Mouse (Mus musculus): ENCODE data around the gene BC004004.
"Not testable (repeated sequence)": the region's sequence is repeated elsewhere in the genome, so short reads cannot be mapped to it uniquely, and the experiment has no call there.

Gene BC004004

DNA sequence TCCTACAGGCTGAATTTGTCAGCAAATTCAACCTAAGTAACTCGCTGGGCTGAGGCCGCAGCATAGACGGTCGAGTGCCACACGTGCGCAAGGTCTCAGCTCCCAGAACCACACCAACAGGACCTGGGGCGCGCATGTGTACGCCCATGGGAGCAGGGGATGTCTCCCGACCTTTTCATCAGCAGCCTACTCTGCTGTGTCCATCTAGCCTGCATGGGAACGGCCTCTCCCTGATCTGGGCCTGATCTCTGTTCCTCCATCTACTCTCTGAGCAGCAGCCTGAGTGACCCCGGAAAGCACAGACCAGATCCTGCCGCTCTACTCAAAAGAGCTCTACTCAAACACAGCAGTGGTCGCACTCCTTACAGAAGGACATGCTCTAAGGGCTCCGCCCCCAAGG lies 8.1 kb upstream of the BC004004 start:
- no peak for DNase-seq

DNA sequence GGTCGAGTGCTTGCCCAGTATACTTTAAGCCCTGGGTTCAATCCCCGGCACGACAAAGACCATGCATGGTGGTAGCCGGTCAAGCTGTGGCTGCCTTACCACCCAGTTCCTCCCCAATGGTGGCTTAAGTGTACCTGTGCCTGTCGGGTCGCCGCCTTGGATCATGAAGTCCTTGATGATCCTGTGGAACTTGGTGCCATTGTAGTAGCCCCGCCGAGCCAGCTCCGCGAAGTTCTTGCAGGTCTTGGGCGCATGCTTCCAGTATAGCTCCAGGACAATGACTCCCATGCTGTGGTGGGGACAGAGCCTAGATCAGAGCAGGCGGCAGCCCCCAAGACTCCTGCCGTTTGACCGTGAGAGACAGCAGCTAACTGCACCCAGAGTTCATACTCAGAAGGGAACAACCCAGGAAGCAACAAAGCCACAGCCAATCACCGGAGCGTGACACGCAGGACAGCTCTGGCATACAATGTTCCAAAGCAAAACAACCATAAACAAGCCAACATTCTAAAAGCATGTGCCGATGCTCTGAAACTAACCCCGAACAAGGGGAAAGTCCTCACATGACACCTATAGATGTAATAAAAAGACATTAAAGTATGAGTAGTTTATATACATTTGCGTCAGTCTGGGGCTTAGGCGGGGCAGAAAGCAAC lies 6.9 kb upstream of the BC004004 start:
- DNase-seq, result no peak

DNA sequence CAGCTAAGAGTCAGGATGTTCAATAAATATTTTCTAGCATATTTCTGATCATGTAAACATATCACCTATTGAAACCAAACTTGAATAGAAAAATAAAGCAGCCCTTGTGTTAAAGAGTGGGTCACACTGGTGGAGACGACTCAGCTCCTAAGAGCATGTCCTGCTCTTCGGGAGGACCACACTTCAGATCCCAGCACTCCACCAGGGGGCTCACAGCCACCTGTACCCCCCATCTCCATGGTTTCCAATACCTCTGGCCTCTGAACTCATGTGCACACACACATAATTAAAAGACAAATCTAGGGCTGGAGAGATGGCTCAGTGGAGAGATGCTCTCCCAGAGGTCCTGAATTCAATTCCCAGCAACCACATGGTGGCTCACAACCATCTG lies 6.3 kb upstream of the BC004004 start:
- DNase-seq, result no peak

DNA sequence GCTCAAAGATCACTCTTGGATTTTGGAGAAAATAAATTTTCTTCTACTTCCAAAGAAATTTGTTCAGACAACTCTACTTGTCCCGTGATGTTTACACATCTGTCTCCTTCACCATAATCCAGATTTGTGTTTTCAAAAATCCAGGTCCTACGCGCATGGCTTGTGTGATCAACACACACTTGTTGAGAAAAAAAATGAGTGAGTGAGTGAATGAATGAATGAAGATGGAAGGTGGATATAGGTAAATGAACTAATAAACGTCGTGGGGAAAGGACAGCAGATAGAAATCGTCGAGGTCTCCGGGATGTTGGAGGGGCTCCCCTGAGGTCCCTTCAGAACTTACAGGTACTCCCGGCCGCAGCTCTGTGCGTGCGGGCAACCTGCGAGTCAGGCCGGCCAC lies 5.2 kb upstream of the BC004004 start:
- DNase-seq, result no peak

DNA sequence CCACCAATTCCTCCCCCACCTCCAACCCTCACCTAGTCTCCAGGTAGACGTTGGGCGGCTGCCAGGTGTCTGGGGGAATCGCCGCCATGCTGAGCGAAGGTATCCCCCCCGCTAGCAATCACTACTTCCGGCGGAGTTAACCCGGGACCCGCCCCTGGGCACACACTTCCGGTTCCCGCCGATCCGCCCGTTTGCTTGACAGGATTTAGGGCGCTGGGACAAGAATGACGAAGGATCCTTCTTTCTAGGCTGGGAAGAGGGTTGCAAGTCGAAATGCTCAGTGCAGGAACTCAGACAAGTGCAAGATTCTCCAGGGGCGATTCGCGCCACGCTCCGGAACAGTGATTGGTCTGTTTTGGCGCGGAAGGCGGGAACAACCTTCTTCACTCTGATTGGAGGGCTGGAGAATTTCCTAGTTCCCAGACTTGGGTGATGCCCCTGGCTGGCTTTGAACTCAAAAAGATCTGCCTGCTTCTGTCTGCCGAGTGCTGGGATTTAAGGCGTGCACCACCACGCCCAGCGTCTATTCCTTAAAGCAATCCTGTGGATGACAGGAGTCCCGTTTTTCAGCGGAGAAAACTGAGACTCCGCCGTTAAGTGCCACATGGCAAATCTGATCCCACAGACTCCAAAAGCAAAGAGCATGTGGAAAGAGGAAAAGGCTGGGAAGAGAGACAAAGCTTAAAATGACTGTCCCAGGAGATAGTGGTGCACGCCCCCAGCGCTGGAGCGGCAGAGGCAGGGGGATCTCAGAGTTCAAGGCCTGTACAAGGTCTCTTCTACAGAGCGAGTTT lies 4.6 kb upstream of the BC004004 start, which contains the start of gene Ppil1:
Gene Ppil1 (minus strand): TSS at position 347 of the 794 bp plus-strand sequence.
- peak; percentile 88 to 89 for DNase-seq

DNA sequence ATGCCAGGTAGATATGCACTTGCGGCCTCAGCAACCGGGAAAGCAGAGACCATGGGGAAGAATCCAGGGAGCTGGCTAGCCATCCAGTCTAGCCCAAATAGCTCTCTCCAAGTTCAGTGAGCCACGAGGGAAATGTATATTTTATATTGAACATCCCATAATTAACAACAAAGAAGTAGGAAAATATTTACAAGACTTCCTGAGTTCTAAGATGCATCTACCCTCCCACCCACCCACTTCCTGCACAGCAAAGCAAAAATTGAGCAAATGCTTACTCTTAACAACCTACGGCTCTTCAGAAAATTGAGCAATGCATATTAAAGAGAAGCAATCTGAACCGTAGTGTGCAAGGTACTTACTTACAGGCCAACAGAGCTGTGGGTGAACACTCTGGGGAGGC lies 3.8 kb upstream of the BC004004 start:
- DNase-seq, result no peak

DNA sequence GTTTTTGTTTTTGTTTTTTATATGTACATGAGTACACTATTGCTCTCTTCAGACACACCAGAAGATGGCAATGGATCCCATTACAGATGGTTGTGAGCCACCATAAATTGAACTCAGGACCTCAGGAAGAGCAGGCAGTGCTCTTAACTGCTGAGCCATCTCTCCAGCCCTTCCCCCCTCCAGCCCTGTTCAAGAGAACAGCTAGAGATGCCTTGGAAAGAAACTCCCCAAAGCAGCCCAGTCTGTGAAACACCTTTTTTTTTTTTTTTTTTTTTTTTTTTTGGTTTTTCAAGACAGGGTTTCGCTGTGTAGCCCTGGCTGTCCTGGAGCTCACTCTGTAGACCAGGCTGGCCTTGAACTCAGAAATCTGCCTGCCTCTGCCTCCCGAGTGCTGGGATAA lies 1.5 kb upstream of the BC004004 start:
- not testable (repeated sequence) for DNase-seq

DNA sequence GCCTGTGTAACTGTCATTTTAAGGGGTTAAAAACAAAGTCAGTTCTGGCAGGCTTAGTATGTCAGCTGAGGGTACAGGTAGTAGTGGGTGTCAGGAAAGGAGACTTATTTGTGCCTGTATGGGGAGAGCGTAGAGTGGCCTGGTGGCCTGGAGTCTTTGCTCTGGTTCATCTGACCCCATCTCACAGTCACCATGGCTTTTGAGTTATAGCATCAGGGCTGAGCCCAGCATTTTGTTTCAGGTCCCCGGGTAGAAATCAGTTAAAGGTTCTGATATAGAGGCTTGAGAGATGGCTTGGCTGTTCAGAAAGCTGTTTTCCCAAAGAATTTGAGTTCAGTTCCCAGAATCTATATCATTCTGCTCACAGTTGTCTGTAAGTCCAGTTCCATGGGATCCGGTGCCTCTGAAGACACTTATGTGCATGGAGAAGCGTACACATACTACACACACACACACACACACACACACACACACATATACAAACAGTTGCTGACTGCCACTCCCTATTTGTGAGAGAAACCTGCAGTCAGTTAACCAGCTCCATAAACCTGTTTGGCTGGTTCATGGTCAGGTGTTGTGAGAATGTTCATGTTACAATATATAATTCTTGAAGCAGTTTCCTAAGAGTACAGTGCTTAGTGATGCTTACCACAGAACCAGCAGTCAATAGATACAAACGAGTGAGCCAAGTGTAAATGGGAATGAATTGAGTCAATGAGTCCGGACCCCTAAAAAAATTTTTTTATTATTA lies 482 bp upstream of the BC004004 start:
- DNase-seq, result peak in 1 of 2 experiments; percentile 31

DNA sequence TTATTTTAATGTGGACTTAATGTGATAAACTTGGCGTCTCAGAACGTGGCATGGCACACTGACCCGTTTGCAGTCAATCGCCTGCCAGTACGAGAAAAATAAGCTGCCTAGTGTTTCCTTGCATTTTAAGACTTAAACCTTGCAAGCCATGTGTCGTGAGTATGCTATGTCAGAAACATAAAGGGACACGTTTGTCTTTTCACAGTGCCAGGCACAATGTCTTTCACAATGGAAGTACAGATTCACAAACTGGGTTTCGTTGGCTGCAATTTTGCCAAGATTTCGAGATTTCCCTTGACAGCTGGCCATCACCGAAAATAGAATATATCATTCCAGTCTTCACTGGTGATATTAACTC lies 740 bp downstream of the BC004004 start:
- no peak for DNase-seq

DNA sequence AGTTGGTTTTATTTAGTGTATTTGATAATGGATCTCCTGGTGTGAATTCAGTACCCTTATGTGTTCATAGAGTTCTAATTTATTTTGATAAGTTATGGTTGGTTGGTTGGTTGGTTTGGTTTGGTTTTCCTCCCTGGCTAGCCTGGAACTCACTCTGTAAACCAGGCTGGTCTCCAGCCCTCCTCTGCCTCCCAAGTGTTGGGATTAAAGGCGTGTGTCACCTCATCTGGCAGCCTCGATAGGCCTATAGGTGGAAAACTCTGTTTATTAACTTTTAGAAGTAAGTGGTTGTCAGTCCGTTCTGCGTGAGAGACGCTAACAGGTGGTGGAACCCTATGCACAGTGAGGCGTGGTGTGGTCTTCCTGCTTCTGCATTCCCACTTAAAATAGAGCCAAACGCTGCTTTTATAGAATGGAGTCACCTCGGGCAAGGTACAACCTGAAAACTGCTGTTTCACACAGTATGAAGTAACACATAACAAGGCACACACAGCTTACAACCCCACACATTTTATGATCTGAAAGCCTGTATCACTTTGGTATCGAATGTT lies 1.6 kb downstream of the BC004004 start:
- no peak for DNase-seq

DNA sequence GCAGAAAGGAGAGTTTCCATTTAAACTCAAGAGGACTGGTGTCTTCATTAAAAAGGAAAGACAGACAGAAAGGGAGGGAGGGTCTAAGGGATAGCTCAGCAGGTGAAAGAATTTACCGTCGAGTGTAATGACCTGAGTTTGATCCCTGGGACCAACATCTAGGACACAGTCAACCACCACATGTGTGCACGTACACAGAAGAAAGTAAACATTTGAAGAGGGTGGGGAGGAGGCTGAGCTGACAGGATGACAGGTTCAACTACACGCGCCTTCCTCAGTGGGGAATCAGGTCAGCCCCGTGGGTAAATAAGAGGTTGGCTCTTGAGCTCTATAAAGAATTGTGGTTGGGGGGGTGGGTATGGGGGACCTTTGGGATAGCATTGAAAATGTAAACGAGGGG lies 4.6 kb downstream of the BC004004 start:
- no peak for DNase-seq

DNA sequence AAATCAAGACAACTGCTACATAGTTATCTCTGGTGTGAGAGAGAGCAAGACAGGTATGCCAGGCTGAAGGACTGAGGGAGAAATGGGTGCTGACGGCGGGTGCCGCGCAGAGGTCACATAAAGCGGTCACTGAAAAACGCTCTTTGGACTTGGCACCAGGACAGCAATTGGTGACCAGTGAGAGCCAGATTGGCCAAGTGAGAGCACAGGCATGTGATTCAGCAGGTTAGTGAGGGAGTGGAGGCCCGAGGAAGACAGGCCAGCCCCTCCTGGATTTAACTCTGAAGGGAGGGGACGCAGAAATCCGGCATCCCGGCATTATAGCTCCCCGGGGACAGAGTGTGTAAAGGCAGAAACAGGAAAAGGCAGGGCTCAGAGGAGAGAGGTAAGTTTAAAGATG lies 5.3 kb downstream of the BC004004 start:
- no peak for DNase-seq

DNA sequence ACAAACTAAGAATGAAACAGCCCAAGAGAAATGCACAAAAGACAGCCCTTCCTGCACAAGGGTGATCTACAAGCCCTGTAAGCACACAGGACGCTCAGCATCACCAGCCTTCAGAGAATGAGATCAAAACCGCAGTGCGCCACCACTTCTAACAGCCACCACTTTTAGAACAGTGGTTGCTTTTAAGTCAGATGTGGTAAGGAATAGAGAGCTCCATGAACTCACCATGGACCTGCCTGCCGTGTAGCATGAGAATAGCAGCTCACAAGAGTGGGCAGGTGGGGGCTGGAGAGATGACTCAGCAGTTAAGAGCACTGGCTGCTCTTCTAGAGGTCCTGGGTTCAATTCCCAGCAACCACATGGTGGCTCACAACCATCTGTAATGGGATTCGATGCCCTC lies 11.8 kb downstream of the BC004004 start:
- DNase-seq, result no peak

DNA sequence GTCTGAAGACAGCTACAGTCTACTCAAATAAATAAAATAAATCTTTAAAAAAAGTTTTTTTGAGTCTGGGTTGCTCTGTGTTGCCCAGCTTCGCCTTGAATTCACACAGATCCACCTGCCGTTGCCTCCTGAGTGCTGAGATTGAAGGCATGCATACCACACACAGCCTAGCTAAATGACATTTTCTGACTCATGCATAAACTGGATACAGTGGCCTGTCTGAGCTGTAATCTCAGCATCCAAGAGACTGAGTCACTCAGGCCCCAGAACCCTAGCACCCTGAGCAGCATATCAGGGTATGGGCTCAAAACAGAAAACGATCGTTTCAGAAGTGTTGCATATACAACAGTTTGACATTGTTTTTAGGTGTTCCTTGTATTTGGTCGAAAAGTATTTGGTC lies 13.0 kb downstream of the BC004004 start:
- DNase-seq, result no peak

DNA sequence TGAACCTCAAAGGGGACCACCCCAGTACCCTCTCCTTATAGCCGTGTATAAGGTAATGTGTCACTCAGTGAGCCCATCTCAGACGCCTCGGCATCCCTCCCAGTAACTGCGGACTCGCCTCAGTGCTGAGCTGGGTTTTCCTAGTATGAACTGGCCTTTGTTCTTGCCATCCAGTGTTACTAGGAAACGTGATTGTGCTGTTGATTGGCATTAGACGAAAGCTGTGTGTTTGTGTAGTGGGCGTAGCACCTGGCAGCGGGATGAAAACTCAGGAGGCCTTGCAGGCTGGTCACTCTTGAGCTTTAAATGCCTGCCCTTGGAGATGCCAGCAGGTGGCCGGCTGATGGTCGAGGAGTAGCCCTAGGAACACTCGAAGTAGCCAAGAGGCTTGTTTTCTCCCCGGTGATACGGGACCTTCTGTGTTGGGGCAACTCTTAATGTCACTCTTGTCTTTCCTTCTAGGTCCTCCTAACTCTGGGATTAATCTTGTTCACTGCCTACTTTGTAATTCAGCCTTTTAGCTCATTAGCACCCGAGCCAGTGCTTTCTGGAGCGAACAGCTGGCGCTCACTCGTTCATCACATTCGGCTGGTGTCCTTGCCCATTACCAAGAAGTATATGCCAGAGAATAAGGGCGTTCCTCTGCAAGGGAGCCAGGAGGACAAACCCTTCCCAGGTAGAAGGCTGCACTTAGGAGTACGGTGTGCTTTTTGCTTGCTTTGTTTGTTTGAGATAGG lies 13.8 kb downstream of the BC004004 start:
- no peak for DNase-seq

DNA sequence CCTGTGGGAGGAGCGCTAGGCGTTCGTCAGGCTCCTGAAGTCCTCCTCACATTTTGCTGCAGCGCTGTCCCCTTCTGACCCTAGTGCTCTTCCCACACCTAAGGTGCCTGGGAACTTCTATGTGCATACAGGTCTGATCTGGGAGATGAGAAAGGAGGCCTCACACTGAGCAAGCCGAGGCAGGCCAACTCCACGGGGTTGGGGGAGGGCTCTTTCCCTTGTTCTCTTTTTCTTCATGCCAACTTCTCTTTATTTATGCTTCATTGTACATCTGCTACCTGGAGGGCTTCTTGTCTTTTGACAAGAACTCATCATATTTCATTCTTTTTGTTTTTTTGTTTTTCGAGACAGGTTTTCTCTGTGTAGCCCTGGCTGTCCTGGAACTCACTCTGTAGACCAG lies 23.2 kb downstream of the BC004004 start:
- no peak for DNase-seq

DNA sequence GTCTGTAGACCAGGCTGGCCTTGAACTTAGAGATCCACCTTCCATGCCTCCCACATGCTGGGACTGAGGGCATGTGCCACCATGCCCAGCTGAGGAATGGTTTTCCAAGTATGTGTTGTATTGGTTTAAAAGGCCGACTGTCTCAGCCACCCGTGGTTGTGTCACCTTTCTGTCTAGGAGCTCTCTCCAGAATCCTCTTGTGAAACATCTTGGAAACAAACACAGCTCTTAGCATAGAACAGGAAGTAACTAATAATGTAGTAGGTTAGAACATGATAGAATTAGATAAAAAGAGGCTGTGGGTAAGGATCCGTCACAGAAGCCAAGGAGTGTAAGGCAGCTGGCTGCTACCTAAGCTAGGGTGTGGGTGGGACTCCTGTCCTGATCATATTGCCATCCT lies 24.4 kb downstream of the BC004004 start:
- DNase-seq, result no peak

DNA sequence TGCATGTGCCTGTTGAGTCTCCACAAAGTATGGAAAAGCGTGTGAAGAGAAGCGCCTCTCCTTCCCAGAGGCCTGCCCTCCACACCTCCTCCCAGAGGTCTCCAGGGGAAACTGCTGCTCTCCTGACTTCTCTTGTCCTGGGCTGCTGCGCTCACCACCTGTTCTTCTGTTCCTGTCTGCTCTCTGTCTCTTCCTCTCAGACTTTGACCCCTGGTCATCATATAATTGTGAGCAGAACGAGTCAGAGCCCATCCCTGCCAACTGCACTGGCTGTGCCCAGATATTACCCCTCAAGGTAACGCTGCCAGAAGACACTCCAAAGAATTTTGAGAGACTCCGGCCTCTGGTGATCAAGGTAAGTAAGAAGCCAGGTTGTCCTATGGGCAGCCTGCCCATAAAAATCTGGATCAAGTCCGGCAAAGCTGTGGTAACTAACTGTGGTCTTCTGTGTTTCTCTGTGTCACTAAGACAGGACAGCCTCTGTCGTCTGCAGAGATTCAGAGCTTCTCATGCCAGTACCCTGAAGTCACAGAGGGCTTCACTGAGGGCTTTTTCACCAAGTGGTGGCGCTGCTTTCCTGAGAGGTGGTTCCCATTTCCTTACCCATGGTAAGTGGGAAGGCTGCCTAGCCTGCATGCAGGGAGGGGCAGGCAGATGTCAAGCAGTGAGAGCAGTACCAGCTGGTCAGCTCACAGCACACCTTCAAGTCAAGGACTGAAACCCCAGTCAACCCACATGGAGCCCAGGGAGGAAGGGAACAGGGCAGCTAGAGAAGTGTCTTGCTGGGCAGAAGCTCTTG lies 25.4 kb downstream of the BC004004 start:
- peak in 1 of 2 experiments; percentile 60 for DNase-seq

DNA sequence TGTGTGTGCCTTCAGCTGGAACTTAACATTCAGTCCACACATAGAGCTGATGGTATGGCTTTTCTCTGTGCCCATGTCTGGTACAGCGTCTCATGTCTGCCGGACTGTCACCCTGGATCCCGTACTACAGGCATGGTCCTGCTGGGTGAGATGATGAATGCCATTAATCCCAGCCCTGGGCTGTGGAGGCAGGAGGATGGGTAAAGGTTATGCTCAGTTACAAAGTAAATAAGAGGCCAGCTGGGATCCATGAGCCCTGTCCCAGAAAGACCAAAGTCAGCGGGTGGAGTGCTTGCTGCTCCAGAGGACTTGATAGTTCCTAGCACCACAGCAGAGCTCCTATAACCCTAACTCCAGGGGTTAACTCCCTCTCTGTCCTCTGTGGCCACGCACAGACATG lies 27.2 kb downstream of the BC004004 start:
- DNase-seq, result no peak

DNA sequence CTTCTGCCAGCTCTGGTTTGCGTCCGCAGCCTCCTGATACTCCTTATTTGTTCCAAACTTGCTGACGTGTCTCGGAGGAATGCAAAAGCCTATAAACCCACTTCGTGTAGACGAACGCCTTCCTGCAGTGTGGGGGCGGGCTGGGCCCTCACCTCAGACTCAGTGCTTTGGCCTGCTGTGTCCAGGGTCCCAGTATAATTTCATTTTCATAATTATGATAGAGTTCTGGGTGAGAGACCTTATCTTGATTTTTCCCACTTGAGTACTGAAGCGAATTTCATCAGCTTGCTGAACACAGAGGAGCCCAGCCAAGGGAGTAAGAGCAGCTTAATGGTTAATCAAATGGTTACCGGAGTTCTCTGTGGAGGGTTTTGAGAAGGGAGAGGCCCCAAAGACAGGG lies 28.7 kb downstream of the BC004004 start:
- DNase-seq, result no peak

DNA sequence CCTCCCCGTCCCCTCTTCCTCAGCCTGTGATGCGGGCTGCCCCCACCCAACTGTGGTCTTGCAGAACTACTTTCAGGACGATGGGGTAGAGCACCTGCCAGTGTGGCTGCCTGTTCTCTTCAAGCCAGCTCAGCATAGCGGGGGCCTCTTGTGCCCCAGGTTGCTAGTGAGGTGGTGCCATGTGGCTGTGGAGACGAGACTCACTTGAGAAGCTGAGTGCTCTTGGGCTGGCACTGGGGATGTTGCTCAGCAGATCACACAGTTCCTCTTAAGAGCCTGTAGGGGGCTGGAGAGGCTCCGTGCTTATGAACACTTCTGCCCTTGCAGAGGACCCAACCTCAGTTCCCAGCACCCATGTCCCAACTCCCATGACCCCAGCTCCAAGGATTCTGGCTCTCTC lies 29.2 kb downstream of the BC004004 start:
- no peak for DNase-seq

DNA sequence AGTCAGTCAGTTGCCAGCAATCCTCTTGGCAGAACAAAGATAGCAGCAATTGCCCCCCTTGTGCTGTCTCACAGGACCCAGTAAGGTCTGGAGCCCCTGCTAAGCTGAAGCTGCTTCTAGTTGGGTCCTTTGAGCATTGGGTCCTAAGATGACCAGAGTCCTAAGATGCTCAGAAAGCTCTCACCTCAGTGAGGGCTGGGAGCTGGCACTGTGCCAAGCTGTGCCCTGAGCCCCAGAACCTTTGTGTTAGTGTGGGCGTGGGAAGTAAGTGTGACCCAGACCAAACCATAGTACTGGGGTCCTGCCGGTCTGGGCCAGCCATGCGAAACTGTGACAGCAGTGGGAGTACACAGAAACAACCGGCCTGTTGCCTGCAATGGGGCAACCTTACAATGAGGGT lies 30.7 kb downstream of the BC004004 start:
- peak; percentile 27 to 47 for DNase-seq
